Mouse (Mus musculus): ENCODE data around the gene Cntn2.

The Cntn2 gene

DNA sequence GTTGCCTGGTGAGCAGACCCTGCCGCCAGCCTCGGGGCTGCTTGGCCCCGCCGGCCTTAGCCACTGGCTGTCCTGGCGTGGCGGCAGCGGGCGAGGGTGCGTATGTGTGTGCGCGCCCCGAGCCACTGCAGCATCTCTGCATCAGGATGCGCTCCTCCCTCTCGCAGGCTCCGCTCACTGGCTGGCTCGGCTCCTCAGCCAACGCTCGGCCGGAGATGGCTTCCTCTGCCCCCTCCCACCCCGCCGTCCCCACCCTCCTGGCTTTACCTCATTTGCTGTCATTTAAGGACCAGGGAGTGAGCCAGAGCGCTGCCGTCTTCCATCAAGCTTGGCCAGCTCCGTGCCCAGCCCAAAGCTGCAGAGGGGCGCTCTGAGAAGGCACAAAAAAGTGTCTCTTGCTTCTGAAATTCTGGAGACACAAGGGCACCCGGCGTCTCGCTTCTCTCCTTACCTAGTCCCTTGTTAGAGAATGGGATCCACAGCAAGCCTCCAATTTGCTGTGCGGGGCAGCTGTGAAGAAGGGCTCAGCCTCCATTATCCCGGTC lies at the start of gene Cntn2:
TSS of gene Cntn2 (minus strand) at position 495 of the 545 bp plus-strand sequence.
- no peak for DNase-seq (ENCODE audit: low read depth in 2 of 2, low spot score in 2 of 2)

GRCm38 (mm10) chr1:132592145-132592544 lies 49.1 kb upstream of the Cntn2 start:
- DNase-seq (ENCODE audit: low read depth in 2 of 2, low spot score in 2 of 2) = no peak

DNA sequence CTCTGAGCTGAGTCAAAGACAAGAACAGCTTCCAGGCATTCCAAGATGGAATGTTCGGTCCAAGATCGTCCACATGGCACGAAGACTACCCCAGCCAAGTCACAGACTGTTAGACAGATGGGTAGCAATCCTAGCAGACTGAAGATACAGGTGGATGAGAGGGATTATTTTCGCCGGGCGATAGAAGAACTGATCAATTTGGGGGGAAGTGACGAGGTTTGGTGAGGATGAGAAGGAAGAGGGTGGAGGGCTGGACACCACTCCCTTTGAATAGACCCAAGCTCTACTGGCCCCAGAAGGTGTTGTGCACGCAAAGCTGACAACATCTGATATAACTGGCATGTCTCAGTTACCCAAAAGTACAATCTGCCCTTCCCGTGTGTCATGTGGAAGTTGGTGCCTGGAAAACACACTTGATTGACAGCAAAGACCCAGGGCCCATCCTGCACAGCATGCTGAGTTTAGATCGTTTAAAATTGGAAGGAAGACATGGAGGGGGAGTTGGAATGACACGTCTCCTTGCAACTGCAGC lies 48.4 kb upstream of the Cntn2 start:
- DNase-seq (ENCODE audit: low read depth in 2 of 2, low spot score in 2 of 2) = no peak

DNA sequence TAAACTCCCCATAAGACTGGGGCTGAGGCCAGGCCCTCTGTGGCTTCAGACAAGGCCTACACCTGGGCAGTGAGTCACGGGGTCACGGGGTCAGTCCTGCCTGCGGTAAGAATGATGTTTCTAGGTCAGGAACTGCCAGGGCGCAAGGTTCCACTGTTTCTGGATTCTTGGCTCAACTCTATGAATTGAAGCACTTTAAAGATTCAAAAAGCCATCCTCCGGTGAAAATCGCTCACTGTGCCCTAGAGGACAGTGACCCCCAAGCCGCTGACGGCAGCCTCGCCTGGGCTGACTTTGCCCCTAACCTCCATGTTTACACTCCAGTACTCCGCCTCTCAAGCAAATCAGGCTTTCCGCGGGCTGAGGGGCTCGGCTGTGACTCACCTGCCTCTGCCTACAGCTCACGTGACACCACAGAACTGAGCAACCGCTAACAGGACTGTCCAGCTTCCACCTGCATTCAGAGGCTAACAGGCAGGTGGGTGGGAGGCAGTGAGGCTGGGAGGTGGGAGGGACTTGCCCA lies 43.7 kb upstream of the Cntn2 start:
- no peak for DNase-seq (ENCODE audit: low read depth in 2 of 2, low spot score in 2 of 2)

- no peak for DNase-seq (ENCODE audit: low read depth in 2 of 2, low spot score in 2 of 2)
Measured at GRCm38 (mm10) chr1:132585376-132585775, 42.3 kb upstream of the Cntn2 start.

GRCm38 (mm10) chr1:132582998-132583604 lies 40.0 kb upstream of the Cntn2 start:
- DNase-seq (ENCODE audit: low read depth in 2 of 2, low spot score in 2 of 2) = no peak

DNA sequence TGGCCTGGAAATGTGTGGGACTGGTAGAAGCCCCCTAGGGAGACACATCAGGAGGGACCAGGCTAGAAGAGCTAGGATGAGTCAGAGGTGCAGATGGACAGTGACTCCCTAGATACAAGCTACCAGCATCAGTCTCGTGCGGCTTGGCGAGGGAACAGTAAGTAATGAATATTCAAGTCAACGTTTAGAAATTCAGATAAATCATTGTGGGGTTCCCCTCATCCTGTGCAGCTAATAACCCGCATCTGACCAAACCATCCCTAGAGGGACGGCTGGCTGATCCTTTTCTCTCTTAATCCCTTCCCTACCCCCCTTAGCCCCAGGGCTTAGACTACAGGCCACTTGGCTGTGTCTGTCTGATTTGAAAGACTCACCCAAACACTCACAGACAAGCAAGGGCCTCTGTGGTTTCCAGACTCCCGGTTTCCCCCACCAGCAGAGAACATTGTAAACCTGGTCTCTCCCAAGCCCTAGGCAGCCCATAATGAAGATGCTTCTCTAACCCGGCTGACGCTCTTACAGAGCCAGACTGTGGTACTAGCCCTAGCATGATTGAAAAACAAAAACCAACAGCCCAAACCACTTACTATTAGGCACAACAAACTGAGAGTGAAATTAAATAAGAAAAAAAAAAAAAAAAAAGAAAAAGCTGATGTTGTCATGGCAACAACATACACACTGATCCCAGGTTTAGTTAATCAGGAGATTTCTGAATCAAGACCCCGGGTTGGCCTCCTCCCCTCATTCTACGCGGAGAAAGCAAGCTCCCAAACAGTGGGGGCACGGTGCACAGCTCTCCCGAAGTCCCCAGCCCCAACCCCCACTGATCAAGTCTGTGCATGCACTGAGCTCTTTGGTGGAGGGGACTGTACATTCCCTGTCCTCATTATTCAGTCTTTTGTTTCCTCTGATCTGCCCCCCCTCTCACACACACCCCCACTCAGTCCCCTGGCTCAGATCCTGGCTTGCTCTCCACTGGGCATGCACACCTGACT lies 39.1 kb upstream of the Cntn2 start:
- no peak for DNase-seq (ENCODE audit: low read depth in 2 of 2, low spot score in 2 of 2)

DNA sequence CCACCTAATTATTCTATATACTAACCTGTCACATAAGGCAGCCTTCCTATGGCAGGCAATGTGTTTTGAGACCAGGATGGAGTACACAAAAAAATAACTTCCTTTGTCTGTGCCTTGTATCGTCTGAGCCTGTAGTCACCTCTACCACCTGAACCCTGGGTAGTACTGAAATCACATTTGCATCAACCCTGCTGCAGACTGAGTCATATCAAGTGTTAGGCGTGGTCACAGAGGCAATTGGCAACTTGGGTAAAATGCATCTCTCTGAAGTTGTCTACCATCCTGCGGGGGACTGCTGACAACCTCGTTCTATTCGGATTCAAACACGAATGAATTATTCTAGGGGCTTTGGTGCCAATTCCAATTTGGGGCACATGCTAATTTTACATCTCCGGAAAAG lies 37.0 kb upstream of the Cntn2 start:
- no peak for DNase-seq (ENCODE audit: low read depth in 2 of 2, low spot score in 2 of 2)

- no peak for DNase-seq (ENCODE audit: low read depth in 2 of 2, low spot score in 2 of 2)
Measured at GRCm38 (mm10) chr1:132576845-132577244, 33.8 kb upstream of the Cntn2 start.

DNA sequence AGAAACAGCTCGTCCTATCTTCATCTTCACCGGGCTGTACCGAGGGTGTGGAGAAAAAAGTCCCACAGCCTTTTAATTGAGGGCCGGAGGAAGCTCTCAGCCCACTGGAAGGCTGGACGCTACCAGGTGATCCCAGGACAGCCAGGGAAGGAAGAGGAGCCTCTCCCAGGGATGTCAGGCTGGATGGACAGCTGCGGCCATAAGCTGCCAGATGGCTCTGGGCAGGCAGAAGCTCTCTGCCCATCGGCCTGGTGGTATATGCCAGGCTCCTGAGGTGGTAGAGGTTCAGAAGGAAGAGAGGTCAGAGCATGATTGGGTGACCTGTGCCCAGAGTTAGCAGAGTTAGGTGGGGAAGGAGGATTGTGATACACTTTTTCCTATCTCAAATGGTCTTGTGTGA lies 29.8 kb upstream of the Cntn2 start:
- DNase-seq (ENCODE audit: low read depth in 2 of 2, low spot score in 2 of 2) = no peak

GRCm38 (mm10) chr1:132571613-132572012 lies 28.6 kb upstream of the Cntn2 start:
- no peak for DNase-seq (ENCODE audit: low read depth in 2 of 2, low spot score in 2 of 2)

- no peak for DNase-seq (ENCODE audit: low read depth in 2 of 2, low spot score in 2 of 2)
Measured at GRCm38 (mm10) chr1:132570906-132571305, 27.9 kb upstream of the Cntn2 start.

- DNase-seq (ENCODE audit: low read depth in 2 of 2, low spot score in 2 of 2) = no peak
Measured at GRCm38 (mm10) chr1:132570068-132570780, 27.2 kb upstream of the Cntn2 start.

GRCm38 (mm10) chr1:132569516-132569915 lies 26.5 kb upstream of the Cntn2 start:
- no peak for DNase-seq (ENCODE audit: low read depth in 2 of 2, low spot score in 2 of 2)

DNA sequence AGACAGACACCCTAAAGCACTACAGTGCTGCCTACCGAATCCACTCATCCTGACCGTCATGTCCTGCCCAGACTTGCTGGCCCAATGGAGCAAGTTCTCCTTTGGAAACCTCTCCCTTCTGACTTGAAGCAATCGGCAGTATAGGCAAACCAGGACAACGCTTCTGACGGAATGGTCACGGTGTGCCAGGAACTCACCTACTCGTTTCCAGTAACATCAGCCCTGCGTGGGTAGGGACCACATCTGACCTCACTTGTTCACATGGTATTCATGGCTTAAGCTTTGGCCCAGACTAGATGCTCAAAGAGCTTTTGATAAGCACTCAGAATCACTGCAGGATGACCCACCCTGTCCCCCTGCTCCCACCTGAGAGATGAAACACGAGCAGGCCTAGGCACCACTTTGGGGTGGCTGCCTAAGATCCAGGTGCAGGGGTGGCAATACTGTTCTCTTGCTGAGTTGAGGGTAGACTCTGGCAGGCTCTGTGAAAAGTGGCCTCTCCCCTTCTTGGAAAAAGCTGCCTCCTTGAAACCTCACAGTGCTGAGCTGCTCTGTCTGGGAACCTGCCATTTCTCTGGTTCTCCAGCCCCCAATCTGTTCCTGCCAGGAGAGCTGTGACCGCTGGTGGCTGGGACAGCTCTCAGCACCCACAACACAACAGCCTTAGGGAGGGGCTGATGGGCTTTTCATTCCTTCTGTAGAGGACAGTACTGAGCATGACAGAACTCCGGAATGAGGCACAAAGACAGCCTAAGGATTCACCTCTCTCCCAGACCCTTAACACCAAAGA lies 24.5 kb upstream of the Cntn2 start:
- DNase-seq (ENCODE audit: low read depth in 2 of 2, low spot score in 2 of 2) = no peak

GRCm38 (mm10) chr1:132565766-132566165 lies 22.7 kb upstream of the Cntn2 start:
- no peak for DNase-seq (ENCODE audit: low read depth in 2 of 2, low spot score in 2 of 2)

DNA sequence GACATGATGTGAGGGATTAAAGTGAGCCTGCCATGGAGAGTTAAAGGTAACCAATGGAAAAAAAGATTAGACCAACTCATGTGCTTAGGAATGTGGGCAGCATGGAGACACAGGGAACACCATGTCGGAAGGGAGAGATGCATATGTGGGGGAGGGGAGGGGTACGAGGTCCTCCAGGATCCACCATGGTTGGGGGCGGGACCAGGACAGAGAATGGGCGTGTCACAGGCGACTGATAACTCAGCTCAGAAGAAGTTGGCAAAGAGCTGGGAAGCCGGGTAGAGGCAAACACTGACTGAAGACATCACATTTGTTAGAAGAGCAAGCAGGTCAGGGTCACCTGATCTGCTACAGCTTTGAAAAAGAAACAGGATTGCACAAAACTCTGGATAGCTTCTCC lies 21.9 kb upstream of the Cntn2 start:
- no peak for DNase-seq (ENCODE audit: low read depth in 2 of 2, low spot score in 2 of 2)

DNA sequence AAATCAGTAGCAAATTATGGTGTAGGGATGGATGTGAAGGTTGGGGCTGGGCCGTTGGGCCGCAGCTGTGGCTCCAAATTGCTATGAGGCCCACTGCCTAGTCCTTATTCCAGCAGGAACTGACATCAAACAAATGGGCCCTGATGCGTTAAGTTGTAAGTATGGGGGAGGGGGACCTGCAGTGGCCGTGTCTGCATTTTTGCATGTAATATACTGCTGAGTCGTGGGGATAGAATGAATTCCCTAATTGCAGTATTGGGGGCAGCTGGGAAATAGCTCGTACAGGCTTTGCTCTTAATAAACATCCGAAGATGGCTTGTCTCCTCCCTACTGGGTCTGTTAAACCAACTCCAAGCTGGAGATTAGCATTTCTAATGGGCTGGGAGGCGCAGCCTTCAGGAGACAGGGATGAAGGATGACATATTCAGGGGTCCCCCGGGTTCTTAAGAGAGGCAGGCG lies 19.3 kb upstream of the Cntn2 start:
- no peak for DNase-seq (ENCODE audit: low read depth in 2 of 2, low spot score in 2 of 2)

DNA sequence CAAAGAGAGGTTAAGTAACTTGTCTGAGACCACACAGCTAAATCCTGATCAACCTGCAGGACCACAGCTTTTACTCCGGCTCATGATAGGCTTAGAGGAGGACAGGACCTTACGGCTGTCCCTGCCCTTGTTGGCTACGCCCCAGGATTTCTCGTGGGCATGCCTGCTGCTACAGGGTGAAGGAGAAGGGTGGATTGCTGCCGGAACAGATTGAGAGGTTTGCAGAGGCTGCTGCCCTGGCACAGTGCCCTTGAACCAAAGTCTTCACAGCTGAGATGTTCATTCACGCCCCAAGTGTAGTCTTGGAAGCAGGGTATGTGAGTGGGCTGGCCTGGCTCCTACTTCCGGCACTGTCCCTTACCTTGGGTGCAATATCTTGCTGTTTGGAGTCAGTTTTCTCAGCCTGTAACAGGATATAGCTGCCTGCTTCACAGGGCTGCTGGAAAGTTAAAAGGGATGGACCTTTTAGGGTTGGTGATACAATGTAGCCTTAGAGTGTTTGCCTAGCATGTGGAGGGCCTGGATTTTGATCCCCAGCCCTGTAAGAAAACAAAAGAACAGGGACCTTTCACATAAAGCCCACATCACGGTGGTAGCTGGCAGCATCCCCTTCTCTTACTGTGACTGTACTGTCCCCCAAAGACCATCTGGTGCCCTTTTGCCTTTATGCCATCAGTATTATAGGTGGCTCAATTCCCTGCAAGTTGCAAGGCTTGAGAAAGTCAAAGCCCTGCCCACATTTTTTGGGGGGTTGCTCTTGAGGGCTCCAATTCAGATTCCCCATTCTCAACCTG lies 18.0 kb upstream of the Cntn2 start:
- DNase-seq (ENCODE audit: low read depth in 2 of 2, low spot score in 2 of 2) = no peak
